Mouse (Mus musculus): ENCODE data around the gene Ntn5. TPM values are rescaled to one million over a fixed set of nuclear protein-coding genes. Genes with fewer than 3 reads are reported as not detected.

Ntn5 gene
- polyA plus RNA-seq, 1 experiment from 2014 or later, result 0.18 TPM

GRCm38 (mm10) chr7:45716952-45717917 lies 33.4 kb downstream of the Ntn5 start:
- H3K27me3 ChIP-seq (ENCODE audit: insufficient read depth, low read length), result no peaks in the 10 kb centered on the region
- no peak; the same call in 1 of the 2 replicates for ATAC-seq (replicated peaks; ENCODE audit: low FRiP score, low read depth)
- no peak for TF ChIP-seq CTCF (IDR thresholded peaks at IDR 0.05; ENCODE audit: low read depth)
- H3K4me3 ChIP-seq (replicated peaks; ENCODE audit: low read depth, low read length), result peak overlapping the region; percentile 88
- peak overlapping the region; percentile 70 for H3K4me2 ChIP-seq (ENCODE audit: low read length)
- H3K27ac ChIP-seq, result peak overlapping the region; percentile 91
- DNase-seq (ENCODE audit: low spot score), result no peak
- H3K9ac ChIP-seq (ENCODE audit: low read depth, low read length), result peak overlapping the region; percentile 77
- peaks cover 20% of the 10 kb centered on the region for H3K4me1 ChIP-seq (replicated peaks; ENCODE audit: insufficient read depth, low read length)
- H3K9me3 ChIP-seq (replicated peaks; ENCODE audit: low read length), result no peaks in the 10 kb centered on the region
- 9% methylated on average over 31 of the region's 31 CpGs for WGBS
- H3K36me3 ChIP-seq (ENCODE audit: insufficient read depth, low read length), result peaks cover 34% of the 10 kb centered on the region

- Histone ChIP-seq H3K9me3 (replicated peaks; ENCODE audit: low read length) (no peaks in the 10 kb centered on the region), H3K27me3 (ENCODE audit: insufficient read depth, low read length) (no peaks in the 10 kb centered on the region), H3K4me1 (replicated peaks; ENCODE audit: insufficient read depth, low read length) (peaks cover 20% of the 10 kb centered on the region), H3K4me2 (ENCODE audit: low read length) (peak within 1 kb of the TSS; percentile 86), H3K4me3 (replicated peaks; ENCODE audit: low read depth, low read length) (peak within 1 kb of the TSS; percentile 88), H3K27ac (peak within 1 kb of the TSS; percentile 91), H3K9ac (ENCODE audit: low read depth, low read length) (peak within 1 kb of the TSS; percentile 90), H3K36me3 (ENCODE audit: insufficient read depth, low read length) (peaks cover 27% of the 10 kb centered on the region)
- ATAC-seq (replicated peaks; ENCODE audit: low FRiP score, low read depth), result peak; percentile 67
- TF ChIP-seq CTCF (IDR thresholded peaks at IDR 0.05; ENCODE audit: low read depth), result no peak
- DNase-seq (ENCODE audit: low spot score), result peak; percentile 98
- under 1% methylated on average over 41 of the region's 41 CpGs for WGBS
Measured at GRCm38 (mm10) chr7:45717918-45718297, 34.1 kb downstream of the Ntn5 start, which contains the start of gene Sphk2. Sphk2 (minus strand) TSS chr7:45718002.

GRCm38 (mm10) chr7:45718331-45718730 lies 34.5 kb downstream of the Ntn5 start:
- no peak for TF ChIP-seq CTCF (IDR thresholded peaks at IDR 0.05; ENCODE audit: low read depth)
- ATAC-seq (replicated peaks; ENCODE audit: low FRiP score, low read depth) (no peak), DNase-seq (ENCODE audit: low spot score) (peak; percentile 56)
- Histone ChIP-seq H3K36me3 (ENCODE audit: insufficient read depth, low read length) (peaks cover 23% of the 10 kb centered on the region), H3K9me3 (replicated peaks; ENCODE audit: low read length) (no peaks in the 10 kb centered on the region), H3K4me2 (ENCODE audit: low read length) (peak overlapping the region; percentile 86), H3K4me1 (replicated peaks; ENCODE audit: insufficient read depth, low read length) (peaks cover 20% of the 10 kb centered on the region), H3K9ac (ENCODE audit: low read depth, low read length) (peak overlapping the region; percentile 90), H3K4me3 (replicated peaks; ENCODE audit: low read depth, low read length) (peak overlapping the region; percentile 88), H3K27ac (peak overlapping the region; percentile 91), H3K27me3 (ENCODE audit: insufficient read depth, low read length) (no peaks in the 10 kb centered on the region)
- under 1% methylated on average over 20 of the region's 20 CpGs for WGBS

GRCm38 (mm10) chr7:45719180-45719579 lies 35.4 kb downstream of the Ntn5 start:
- ATAC-seq (replicated peaks; ENCODE audit: low FRiP score, low read depth), result no peak
- Histone ChIP-seq H3K9ac (ENCODE audit: low read depth, low read length) (peak overlapping the region; percentile 90), H3K4me2 (ENCODE audit: low read length) (peak overlapping the region; percentile 86), H3K4me1 (replicated peaks; ENCODE audit: insufficient read depth, low read length) (peaks cover 20% of the 10 kb centered on the region), H3K9me3 (replicated peaks; ENCODE audit: low read length) (no peaks in the 10 kb centered on the region), H3K4me3 (replicated peaks; ENCODE audit: low read depth, low read length) (peak overlapping the region; percentile 88), H3K27me3 (ENCODE audit: insufficient read depth, low read length) (no peaks in the 10 kb centered on the region), H3K36me3 (ENCODE audit: insufficient read depth, low read length) (peaks cover 21% of the 10 kb centered on the region; the same call in 1 of the 2 replicates), H3K27ac (peak overlapping the region; percentile 91; the same call in 1 of the 2 replicates)
- no peak for TF ChIP-seq CTCF (IDR thresholded peaks at IDR 0.05; ENCODE audit: low read depth)
- 77% methylated on average over 10 of the region's 10 CpGs for WGBS
- no peak for DNase-seq (ENCODE audit: low spot score)

- peaks cover 20% of the 10 kb centered on the region for H3K4me1 ChIP-seq (replicated peaks; ENCODE audit: insufficient read depth, low read length)
- 87% methylated on average over 15 of the region's 16 CpGs for WGBS
- ATAC-seq (replicated peaks; ENCODE audit: low FRiP score, low read depth) (no peak), DNase-seq (ENCODE audit: low spot score) (no peak)
- peak overlapping the region; percentile 90; the same call in 1 of the 2 replicates for H3K9ac ChIP-seq (ENCODE audit: low read depth, low read length)
- H3K27me3 ChIP-seq (ENCODE audit: insufficient read depth, low read length), result no peaks in the 10 kb centered on the region
- no peaks in the 10 kb centered on the region for H3K9me3 ChIP-seq (replicated peaks; ENCODE audit: low read length)
- H3K36me3 ChIP-seq (ENCODE audit: insufficient read depth, low read length), result peaks cover 28% of the 10 kb centered on the region; the same call in 1 of the 2 replicates
- TF ChIP-seq CTCF (IDR thresholded peaks at IDR 0.05; ENCODE audit: low read depth), result no peak
- no peak overlapping the region for H3K27ac ChIP-seq
- peak overlapping the region; percentile 86 for H3K4me2 ChIP-seq (ENCODE audit: low read length)
- no peak overlapping the region for H3K4me3 ChIP-seq (replicated peaks; ENCODE audit: low read depth, low read length)
Measured at GRCm38 (mm10) chr7:45719738-45720412, 36.1 kb downstream of the Ntn5 start.

Data from kidney, postnatal 0 days (tissue).